Mouse (Mus musculus) spleen, adult 18-20 months (tissue): ENCODE results near the gene Dusp10.

Source experiments
- DNase-seq, 2 experiments: peaks; one replicate each; pipeline ENCODE4 v3.0.0; 2022; ENCODE audit warnings: mixed read lengths in 2 of 2

Dusp10 gene

DNA sequence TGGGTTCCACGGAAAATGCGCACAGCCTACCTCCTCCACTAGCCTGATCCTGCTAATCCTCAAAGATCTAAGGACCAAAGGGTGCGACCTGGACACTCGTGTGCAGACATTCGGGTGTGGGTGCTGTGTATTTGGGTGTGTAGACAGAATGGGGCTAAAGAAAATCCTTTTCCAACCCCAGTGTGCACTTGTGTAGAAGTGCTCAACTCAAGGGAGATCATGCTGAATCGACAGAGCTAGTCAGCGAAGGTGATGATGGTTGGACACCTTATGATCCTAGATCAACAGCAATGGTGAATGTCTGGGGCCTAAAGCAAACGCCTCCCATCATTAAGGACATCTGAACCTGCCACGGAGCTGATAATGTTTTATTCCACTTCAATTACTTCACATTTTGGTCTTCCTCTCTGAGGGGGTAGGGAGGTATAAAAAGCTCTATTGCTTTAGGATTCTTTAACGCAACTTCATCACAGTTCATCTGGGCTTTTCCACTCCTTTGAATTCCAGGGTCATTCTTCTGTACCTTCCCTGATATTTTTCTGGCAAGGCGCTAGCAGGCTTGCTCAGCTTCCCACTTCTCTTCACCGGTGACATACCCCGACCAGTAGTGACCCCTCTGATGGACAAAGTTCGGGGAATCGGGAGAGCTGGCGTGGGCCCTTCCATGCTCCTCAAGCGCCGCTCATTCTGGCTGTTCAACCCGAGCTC, 19.7 kb downstream of the Dusp10 start:
- DNase-seq, result no peak

DNA sequence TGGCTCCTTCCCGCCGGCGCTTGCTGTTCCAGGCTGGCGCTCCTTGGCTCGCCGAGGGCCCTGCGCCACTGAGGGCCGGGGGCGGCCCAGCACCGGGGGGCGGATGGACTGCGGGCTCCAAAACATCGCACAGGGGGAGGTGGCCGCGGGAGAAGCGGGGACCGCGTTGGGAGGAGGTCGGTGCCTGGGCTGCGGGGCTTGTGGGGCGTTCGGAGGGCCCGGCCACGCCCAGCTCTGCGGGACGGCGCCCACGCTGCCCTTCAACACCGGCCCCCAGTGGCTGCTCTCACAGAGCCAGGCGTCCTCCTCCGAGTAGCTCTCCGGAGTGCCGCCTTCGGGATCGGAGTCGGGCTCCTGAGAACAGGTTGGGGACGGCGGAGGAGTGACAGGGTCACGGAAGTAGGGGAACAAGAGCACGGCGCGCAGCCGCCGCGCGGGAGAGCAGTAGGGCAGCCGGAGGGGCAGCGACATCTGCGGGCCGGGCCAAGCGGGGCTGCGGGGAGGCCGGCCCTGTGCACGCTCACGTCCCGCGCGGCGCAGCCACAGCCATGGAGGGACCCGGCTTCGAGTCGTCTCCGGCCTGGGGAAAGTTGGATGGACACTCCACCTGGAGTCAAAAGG, 20.4 kb downstream of the Dusp10 start:
- DNase-seq, result peak; percentile 69 to 73

DNA sequence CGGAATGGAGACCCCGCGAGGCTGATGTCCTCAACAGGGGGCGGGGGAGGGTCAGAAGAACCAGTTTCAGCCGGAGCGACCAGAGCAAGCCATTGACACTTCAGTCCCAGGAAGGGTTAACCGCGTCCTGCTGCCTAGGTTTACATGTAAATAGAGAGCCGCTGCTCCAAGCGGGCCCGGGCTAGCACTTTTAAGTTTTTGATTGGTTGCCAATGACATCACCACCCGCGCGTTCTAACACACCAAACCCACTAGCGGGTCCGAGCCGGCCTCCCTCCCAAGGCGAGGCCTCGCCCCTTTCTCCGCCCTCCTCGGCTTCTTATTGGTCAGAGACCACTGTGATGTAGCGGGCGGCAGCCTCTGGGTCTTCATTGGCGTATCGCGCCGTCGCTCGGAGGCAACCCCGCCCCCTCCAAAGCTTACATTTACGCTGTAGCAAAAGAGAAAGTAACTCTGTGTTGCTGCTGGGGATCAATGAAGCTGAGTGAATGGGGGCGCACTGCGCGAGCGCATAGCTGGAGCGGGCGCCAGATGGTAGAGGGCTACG, 21.0 kb downstream of the Dusp10 start, which contains the start of gene 1700056E22Rik:
1700056E22Rik (minus strand) TSS at position 291 of the 547 bp plus-strand sequence.
- peak; percentile 93 to 98 for DNase-seq

DNA sequence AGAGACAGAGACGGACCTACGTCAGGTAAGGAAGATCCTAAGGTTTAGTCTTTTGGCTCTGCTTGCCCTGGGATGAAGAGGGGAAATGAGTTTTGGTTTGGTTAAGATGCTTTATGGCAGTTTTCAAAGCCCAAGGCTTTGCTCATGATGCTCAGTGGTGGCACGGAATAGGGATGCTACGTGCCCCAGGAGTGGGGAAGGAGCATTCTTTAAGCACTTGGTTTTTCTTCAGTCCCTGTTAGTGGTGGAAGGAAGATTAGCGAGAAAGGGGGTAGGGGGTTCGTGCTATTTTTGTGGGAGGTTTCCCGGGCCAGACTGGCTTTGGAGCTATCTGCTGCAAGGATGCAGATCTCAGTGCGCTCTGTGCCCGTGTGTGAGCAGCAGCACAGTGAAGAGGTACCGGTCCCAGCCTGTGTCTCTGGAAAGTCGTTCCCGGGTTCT, 21.7 kb downstream of the Dusp10 start:
- peak in 1 of 2 experiments; percentile 32 for DNase-seq

DNA sequence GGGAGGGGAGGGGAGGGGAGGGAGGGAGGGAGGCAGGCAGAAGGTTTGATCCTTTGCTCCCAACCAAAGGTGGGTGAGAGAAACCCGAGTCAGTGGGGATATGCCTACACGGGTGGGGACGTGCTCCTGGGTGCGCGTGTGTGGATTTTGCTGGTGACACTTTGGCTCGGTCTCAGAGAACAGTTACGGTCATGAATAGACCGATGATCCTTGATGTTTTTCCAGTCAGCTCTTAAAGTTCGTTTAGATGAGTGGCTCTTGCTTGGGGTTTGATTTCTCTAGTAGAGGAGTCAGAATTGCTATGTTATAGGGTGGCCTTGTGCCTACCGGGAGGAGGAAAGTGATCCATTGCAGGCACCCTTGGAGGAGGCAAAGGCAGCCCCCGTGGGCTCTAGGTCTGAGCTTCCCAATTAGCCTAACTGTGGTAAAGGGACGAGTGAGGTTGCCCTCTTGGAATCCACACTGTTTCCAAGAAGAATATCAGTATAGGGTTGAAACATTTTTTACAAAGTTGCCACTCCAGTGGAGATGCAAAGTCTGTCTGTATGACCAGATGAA, 22.3 kb downstream of the Dusp10 start:
- DNase-seq, result no peak

DNA sequence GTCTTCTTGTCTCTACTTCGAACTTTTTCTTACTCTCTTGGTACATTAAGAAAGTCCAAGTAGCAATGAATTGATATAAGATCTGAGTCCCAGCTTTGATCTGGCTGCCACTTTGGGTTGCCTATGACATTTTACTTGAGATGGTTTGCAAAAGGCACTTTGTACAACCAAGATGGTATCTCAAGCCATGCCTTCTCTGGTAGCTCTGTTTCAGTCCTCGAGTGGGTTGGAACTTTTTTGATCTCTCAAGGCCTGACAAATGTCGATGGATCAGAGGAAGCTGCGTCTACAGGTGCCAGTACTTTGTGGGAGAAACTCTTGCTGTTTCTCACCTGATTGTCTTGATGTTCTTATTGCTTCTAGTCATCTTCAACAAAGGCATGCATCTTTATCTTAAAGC, 24.7 kb downstream of the Dusp10 start:
- no peak for DNase-seq

DNA sequence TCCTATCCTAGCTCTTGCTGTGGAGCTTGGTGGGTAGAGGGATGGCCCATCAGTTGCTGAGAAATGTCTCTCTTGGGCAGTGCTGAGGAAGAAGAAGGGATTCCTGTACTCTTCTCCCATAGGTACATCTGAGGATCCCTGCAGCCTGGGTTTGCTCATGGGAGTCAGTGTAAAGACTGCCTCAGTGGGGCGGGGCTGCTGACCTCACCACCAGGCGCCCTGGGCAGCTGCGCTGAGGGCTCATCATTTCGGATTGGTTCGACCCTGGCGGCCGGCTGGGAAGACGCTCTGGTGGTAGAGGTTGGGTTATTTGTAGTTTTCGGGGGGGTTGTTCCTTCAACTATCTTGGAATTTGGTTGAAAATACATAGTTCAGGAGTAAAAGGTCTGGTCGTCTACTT, 26.2 kb downstream of the Dusp10 start:
- DNase-seq, result no peak

DNA sequence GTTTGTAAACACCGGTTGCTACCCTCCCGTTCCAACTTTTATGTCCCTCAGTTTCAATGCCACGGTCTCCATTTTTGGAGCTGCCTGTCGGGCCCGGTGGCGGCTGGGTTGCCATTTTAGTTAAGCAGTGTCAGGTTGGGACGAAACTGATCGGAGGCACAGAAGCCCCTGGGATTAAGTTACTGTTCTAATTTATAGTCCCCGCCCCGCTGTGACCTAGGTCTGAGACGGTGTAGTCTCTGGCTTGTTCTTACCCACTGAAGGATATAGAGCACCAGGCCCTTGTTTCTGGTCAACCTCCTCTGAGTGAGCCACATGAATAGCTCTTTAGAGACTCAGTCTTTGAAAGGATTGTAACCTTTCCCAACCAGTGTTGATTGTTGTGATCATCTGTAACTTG, 27.1 kb downstream of the Dusp10 start:
- DNase-seq, result no peak

DNA sequence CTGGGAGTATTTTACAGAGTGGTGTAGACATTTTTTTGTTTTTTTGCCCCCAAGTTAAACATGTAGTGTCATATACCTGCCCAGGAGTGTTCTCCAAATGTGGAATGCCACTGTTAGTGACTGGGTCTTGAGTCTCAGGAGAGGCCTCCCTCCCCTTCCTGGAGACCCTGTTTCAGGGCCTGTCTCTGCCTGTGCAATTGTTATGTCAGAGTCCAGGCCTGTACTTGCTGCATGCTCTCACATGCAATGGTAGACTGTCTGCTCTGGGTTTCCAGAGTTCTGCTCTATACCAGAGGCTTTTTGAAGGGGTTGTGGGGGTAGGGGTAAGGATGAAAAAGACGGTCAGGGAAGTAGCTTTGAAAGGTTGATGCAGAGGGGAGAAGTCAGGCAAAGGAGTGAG, 27.8 kb downstream of the Dusp10 start:
- DNase-seq, result no peak

DNA sequence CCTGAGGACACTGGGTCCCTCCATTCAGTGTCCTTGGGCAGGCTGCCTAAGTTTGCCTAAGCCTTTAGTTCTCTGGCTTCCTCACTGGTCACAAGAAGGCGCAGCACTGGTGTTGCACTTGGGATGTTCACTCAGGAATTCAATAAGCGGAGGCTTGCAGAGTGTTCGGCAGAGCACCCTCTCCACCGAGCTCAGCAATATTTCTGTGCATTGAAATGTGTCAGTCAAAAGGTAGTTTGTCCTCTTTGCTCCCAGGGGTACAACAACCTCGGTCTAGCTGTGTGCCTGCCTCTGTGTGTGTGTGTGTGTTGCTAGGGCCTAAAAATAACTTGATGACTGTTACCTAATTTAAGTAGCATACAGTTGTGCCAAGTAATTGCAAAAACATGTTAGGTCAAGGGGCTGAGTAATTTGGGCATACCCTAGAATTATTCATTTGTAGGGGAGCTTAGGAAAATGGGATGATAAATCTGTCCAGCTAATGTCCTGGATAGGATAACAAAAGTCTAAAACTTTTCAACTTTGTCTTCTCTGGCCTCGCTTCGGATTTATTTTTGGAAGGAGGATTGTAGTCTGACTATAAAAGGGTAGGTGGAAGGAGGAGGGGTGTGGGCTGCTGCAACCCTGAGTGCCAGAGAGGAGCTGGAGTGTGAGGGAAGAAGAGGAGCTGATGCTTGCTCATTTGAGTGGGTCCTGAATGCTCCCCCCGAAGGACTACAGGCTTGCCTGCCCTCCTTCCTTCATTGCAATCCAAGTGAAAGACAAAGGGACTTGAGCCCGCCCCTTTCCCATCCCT, 28.9 kb downstream of the Dusp10 start:
- no peak for DNase-seq

DNA sequence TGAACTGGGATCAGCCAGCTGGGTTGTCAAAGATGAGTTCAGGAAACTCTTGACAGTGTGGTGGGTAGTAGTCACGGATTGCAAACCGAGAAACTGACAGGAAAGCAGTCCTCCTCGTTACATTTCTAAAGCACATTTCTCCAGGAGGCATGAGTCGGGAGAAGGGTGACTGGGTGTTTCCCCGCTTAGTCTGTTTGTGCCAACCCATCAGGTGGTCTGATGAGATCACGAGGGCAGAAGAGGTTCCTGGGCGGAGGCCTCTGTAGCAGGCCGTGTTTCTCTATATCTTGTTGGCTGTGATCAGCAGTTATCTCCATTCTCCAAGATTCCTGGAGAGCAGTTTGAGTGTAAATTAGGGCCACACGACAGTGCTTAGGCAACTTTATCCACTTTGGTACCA, 29.6 kb downstream of the Dusp10 start:
- no peak for DNase-seq

DNA sequence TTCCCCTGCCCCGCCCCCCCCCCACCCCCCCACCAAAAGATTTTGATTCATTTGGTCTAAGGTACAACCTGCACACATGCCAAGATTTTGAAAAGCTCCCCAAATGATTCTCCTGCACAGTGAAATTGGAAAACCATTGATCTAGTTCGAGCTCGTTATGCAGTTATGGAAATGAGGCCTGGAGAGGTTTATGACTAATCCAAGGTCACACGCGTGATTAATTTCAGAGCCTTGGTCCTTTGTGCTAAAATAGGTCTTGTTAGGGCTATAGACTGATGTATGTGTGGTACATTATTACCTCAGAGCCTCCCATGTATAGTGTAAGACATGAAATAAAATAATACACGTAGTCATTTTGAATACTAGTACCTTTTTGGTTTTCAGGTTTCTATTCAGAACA, 30.3 kb downstream of the Dusp10 start:
- no peak for DNase-seq

DNA sequence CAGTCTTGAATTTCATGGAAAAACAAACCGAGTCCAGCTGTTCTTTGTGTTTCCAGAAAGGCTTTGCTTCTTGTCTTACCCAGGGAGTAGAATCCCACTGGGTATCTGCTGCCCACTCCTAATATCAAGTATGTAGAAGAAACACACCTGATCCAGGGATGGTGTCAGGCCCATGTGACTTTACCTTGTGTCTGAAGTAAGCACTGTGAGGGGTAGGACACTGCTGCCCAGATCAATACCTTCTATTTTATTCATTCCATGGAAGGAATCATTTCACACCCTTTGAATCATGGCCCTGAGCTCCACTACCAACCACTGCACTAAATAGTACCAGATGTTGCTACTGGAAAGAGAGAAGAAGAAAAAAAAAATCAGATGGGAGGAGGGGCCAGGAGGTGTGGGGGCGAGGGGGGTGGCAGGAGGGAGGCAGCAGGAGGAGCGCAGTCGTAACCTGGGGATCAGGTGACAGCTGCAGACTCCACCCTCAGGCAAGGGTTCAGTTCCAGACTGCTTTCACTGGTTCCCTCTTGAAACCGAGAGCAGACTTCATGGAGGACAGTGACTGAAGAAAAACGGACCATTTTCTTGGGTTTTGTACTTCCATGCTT, 33.1 kb downstream of the Dusp10 start:
- DNase-seq, result peak in 1 of 2 experiments; percentile 23

DNA sequence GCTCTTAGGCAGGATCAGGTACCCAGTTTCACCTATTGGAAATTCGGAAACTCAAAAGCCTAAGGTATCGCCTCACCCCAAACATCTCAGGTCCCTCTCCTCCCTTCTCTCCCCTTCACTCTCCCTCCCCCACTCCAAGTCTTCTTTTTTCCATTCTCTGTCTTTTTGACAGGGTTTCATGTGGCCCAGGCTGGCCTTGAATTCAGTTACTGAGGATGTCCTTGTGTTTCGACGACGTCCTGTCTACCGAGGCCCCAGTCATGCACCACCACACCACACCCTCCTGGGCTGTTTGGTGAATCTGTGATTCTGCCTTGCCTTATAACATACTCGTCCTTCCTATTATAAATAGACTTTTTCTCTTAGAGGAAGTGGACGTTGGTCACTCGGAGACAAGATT, 34.7 kb downstream of the Dusp10 start:
- DNase-seq, result peak in 1 of 2 experiments; percentile 22

DNA sequence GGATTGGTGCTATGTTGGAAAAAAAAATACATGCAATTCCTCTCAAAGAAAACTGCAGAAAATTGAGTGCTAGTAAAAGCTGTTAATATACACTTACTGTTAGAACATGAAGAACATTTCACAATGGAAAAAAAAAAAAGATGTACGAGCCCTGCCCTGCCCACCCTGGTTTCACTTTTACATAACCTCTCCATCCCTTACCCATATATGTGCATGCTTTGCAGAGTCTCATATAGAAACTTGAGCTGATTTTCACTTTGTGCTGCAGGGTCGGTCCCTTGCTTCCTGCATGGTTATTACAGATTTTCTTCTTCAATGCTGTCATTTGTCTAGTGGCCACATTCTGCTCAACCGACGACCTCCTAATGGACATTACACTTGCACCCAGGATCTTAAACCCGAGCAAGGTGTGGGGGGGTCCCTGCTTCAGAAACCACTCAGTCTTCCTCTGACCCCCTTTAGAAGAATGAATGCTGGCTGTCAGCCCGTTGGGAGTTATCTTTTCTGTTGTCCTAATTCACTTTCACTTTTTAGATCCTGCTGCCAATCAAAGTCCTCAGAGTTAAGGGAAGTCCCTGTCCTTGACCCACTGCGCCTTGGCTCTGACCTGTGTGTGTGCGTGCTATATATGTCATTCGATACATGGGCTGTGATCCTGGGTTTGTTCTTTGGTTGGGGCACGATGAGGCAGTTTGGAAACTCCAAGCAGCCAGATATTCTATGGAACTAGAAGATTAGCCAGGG, 35.7 kb downstream of the Dusp10 start:
- DNase-seq, result peak in 1 of 2 experiments; percentile 21

DNA sequence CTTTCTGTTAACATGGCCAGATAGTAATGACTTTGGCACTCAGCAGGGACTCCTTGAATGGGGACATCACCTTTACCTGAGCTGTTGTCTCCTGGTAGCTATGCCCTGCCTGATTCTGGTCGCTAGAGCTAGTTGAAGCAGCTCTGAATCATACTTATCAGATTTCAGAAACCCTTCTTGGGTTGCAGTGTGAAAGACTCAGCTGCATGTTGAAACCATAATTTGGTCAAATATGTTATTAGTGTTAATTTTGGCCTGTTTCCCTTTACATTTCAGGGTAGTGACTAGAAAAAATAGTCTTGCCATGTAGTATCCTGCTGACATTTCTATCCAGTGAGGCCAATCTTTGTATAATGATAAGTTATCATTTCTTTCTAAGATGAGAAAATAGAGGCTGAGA, 38.2 kb downstream of the Dusp10 start:
- no peak for DNase-seq

DNA sequence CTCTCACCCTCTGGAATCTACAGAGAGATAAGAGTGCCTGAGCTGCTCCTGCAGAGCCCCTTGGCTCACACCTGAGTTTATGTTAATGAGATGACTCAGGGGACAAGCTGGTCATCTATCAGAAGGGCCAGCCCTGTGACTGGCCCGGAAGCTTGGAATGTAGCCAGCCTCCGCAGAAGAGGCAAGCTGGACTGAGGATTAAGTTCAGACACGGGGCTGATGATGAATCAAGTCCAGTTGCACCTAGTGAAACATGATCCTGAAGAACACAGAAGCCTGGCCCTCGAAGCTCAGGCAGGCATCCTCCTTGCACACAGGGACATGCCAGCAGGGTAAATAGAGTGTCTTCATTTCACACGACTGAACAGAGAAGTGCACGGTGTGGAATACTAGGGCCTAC, 38.7 kb downstream of the Dusp10 start:
- DNase-seq, result no peak

DNA sequence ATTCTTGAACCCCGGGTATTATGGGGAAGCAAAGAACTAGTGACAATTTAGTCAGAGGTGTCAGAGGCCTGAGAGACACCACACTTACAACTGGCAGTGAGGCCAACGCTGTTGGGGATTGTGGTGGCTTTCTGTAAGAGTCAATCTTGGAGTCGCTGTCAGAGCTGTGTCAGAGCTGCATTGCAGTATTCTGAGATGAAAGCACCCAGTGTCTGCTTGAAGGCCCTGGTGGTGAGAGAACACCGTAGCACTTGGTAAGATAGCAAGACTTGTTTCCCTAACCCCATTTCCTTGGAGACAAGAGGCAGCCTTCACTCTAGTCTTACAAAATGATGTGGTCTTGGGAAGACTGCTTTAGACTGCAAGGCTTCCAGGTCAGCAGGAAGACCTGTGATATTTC, 39.2 kb downstream of the Dusp10 start:
- DNase-seq, result no peak

DNA sequence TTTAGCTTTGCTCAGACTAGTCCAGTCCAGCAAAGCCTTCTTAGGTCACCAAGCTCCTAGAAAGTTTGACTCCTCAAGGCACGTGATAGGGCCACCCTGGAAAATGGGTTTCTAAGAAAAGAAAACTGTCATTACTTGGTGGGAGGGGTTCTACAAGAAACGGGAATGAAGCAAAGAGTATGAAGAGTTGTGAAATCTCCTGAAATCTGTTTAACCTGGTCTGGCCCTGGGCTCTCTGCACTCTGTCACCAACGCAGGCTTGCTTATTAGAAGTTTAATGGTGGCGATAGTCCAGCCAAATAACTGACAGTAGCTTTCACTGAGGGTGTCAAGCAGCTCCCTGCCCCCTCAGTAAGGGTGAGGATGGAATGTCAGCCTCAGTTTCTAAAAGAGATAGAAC, 40.0 kb downstream of the Dusp10 start:
- DNase-seq, result no peak

DNA sequence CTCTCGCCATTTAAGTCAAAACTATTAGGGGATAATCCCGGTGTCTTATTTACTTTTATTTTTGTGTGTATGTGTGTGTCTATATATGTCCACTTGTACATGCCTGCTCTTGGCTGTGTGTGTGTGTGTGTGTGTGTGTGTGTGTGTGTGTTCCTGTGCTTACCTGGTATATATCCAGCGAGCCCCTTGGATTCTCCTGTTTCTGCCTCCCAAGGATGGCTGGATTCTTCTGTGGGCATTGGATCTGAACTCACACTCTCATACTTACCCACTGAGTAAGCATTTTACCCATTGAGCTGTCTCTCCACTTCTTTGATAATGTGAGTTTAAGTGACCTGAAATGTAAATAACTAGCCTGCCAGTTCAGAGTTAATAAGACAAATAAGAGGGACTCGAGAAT, 40.6 kb downstream of the Dusp10 start:
- no peak for DNase-seq

DNA sequence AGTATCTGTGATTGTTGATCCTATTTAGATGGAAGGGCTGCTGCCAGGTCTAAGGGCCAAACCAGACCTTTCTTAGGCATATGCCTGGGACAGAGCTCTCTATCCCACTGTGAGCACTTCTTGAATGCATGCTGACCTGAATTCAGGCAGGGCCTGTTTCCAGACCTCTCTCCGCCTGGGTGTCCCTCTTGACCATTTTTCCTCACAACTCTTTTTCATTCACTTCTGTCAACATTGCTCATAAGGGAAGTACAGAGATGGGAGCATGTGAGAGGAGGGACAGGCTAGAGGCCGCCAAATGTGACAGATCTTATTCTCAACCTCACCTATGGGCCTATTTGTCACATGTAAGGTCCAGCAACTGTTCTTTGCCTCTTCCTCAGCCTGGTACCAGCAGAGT, 41.1 kb downstream of the Dusp10 start:
- DNase-seq, result no peak

DNA sequence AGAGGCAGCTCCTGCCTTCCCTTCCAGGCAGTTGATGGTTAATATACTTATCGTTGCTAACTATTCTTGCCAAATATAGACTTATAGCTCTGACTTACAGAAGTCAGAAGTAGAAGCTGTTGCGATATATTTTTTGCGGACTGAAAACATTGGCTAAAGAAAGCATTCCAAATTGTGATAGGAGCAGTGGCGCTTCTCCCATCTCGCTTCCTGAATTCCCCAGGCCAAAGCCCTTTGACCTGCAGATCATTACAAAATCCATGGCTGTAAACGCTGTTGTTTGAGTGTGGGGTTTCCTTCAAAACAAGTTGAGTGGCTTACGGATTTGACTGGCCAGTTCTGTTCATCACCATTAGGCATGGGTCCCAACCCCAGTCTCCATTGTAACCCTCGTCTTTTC, 45.1 kb downstream of the Dusp10 start:
- no peak for DNase-seq
